Mouse (Mus musculus): ENCODE results near the gene Psmb11. TPM values are rescaled to one million over a fixed set of nuclear protein-coding genes. Genes with fewer than 3 reads are reported as not detected.
A peak's percentile ranks its signal among the peaks of the same experiment; 100 is the strongest.

Gene Psmb11
- not detected for polyA plus RNA-seq (2017; shearing (Covaris generic))

GRCm38 (mm10) chr14:54621133-54621532 lies at the start of gene Psmb11:
Psmb11 (plus strand) TSS chr14:54621433.
- ATAC-seq: no peak

- no peak for ATAC-seq
Observed at GRCm38 (mm10) chr14:54572122-54572521, 49.1 kb upstream of the Psmb11 start.

GRCm38 (mm10) chr14:54572790-54573736 lies 48.2 kb upstream of the Psmb11 start:
- ATAC-seq: no peak

- no peak for ATAC-seq
Observed at GRCm38 (mm10) chr14:54574253-54574652, 47.0 kb upstream of the Psmb11 start.

- ATAC-seq: no peak
Observed at GRCm38 (mm10) chr14:54575031-54575430, 46.2 kb upstream of the Psmb11 start.

GRCm38 (mm10) chr14:54575631-54576030 lies 45.6 kb upstream of the Psmb11 start:
- ATAC-seq: no peak

GRCm38 (mm10) chr14:54576241-54577088 lies 44.8 kb upstream of the Psmb11 start:
- ATAC-seq: no peak

GRCm38 (mm10) chr14:54577089-54577982 lies 43.9 kb upstream of the Psmb11 start, which contains the start of gene Ajuba:
Ajuba (minus strand) TSS chr14:54577558.
- ATAC-seq: peak; percentile 24

- peak; percentile 76 for ATAC-seq
Observed at GRCm38 (mm10) chr14:54578063-54578462, 43.2 kb upstream of the Psmb11 start.

- no peak for ATAC-seq
Observed at GRCm38 (mm10) chr14:54579638-54580037, 41.6 kb upstream of the Psmb11 start.

GRCm38 (mm10) chr14:54582536-54582935 lies 38.7 kb upstream of the Psmb11 start:
- no peak for ATAC-seq

- ATAC-seq: peak; percentile 49
Observed at GRCm38 (mm10) chr14:54583681-54584338, 37.4 kb upstream of the Psmb11 start.

- ATAC-seq: no peak
Observed at GRCm38 (mm10) chr14:54591056-54591455, 30.2 kb upstream of the Psmb11 start.

- ATAC-seq: no peak
Observed at GRCm38 (mm10) chr14:54592319-54592934, 28.8 kb upstream of the Psmb11 start.

GRCm38 (mm10) chr14:54594055-54594454 lies 27.2 kb upstream of the Psmb11 start:
- ATAC-seq: no peak

GRCm38 (mm10) chr14:54594631-54595414 lies 26.4 kb upstream of the Psmb11 start:
- ATAC-seq: no peak

- no peak for ATAC-seq
Observed at GRCm38 (mm10) chr14:54597084-54597483, 24.1 kb upstream of the Psmb11 start.

- ATAC-seq: no peak
Observed at GRCm38 (mm10) chr14:54601601-54602000, 19.6 kb upstream of the Psmb11 start.

- ATAC-seq: peak; percentile 4
Observed at GRCm38 (mm10) chr14:54602613-54603012, 18.6 kb upstream of the Psmb11 start.

- ATAC-seq: peak; percentile 98
Observed at GRCm38 (mm10) chr14:54603038-54603654, 18.1 kb upstream of the Psmb11 start.

Measured in CD4-positive, CD25-positive, alpha-beta regulatory T cell, adult 4 months (primary cell).